Mouse (Mus musculus): Measurements from ENCODE around the gene Fam124a. TPM values are rescaled to one million over a fixed set of nuclear protein-coding genes. Genes with fewer than 3 reads are reported as not detected.

Fam124a gene
- polyA plus RNA-seq, 1 experiment from 2014 or later, result 3.1 TPM

DNA sequence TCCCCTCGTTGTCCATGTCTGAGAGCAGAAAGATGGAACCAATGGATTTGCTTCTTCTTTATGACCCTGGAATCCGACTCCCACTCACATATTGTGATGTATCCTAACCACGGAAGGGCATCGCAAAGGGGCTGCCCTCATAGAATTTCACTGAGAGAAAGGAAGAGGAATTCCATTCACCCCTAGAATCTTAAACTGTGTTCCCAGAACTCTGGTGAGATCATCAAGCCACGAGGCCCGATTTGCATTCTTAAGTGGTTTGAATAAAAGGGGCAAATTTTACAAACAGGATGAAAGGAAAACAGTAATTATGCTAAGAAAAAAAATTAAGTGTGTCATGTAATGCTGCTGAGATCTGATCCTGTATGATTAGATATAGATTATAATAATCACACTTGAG is 19.4 kb downstream of the Fam124a start:
- no peak for ATAC-seq (ENCODE audit: insufficient number of reproducible peaks, low FRiP score)
- H3K9ac ChIP-seq, result no peak overlapping the region
- WGBS, result 72% methylated on average over 6 of the region's 6 CpGs

DNA sequence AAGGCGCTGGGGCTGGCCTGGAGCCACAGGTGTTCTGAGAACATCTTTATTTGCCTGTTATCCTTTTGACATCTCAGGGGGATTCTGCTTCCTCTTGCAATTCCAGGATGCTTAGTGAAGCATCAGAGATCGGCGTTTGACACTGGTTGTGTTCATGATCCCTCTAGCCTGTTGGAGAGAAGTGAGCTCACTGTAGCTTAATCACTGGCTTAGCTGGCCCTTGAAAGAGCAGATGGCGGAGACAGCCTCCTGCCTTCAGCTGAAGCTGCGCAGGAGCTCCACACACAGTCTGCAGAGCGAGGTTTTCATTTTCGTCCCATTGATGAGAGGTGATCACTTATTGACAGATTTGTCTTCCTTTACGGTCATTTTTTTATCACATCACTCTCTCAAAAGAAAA is 20.3 kb downstream of the Fam124a start:
- Histone ChIP-seq H3K4me2 (no peak overlapping the region), H3K9ac (no peak overlapping the region), H3K27me3 (replicated peaks) (0 out of 2 replicates have a peak, but pooled peaks cover 5% of the 10 kb centered on the region), H3K9me3 (replicated peaks) (no peaks in the 10 kb centered on the region), H3K4me1 (replicated peaks) (peaks cover 6% of the 10 kb centered on the region; the same call in 1 of the 2 replicates), H3K4me3 (no peak overlapping the region), H3K36me3 (no peaks in the 10 kb centered on the region), H3K27ac (ENCODE audit: poor library complexity, severe bottlenecking) (no peak overlapping the region)
- ATAC-seq (ENCODE audit: insufficient number of reproducible peaks, low FRiP score), result no peak
- WGBS, result 64% methylated on average over 8 of the region's 8 CpGs

More for the DNA sequence above, 19.4 kb downstream of the Fam124a start:
- H3K27me3 ChIP-seq (replicated peaks), result 0 out of 2 replicates have a peak, but pooled peaks cover 5% of the 10 kb centered on the region
- H3K4me1 ChIP-seq (replicated peaks), result peaks cover 13% of the 10 kb centered on the region; the same call in 1 of the 2 replicates
- H3K4me3 ChIP-seq, result no peak overlapping the region
- H3K9me3 ChIP-seq (replicated peaks), result no peaks in the 10 kb centered on the region
- H3K36me3 ChIP-seq, result no peaks in the 10 kb centered on the region
- H3K27ac ChIP-seq (ENCODE audit: poor library complexity, severe bottlenecking), result no peak overlapping the region
- H3K4me2 ChIP-seq, result no peak overlapping the region

DNA sequence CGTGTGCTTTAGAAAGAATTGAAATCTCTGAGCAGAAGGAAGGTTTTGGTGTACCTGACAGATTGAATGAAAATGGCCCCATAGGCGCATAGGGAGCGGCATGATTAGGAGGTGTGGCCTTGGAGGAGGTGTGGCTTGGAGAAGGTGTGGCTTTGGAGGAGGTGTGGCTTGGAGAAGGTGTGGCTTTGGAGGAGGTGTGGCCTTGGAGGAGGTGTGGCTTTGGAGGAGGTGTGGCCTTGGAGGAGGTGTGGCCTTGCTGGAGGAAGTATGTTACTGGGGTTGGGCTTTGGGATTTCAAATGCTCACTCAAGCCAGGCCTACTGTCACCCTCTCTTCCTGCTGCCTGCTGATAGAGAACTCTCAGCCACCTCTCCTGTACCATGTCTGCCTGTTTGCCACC is 25.4 kb downstream of the Fam124a start:
- no peak for ATAC-seq (ENCODE audit: insufficient number of reproducible peaks, low FRiP score)

DNA sequence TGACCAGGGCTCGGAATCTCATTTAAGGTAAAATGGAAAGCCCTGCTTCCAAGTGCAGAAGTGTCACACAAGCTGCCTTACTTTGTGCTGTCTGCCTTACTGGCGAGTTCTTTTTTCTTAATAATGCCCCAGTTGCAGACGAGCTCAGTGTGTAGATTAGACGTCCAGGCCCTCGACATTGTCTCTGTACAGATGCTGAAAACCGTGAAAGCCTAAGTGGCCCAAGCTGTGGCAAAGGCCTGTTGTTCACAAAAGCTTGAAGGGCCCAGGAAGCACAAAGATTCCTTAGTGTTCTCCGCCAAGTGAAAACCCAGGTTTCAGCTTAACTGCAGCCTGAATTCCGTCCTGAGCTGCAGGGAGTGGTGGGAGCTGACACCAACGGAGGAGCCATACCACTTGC is 26.2 kb downstream of the Fam124a start:
- H3K9me3 ChIP-seq (replicated peaks), result no peaks in the 10 kb centered on the region
- H3K4me3 ChIP-seq, result no peak overlapping the region
- H3K4me1 ChIP-seq (replicated peaks), result 0 out of 2 replicates have a peak, but pooled peaks cover 3% of the 10 kb centered on the region
- no peak overlapping the region for H3K27ac ChIP-seq (ENCODE audit: poor library complexity, severe bottlenecking)
- ATAC-seq (ENCODE audit: insufficient number of reproducible peaks, low FRiP score), result no peak
- H3K9ac ChIP-seq, result no peak overlapping the region
- WGBS, result 71% methylated on average over 9 of the region's 9 CpGs
- peaks cover 15% of the 10 kb centered on the region; the same call in 1 of the 2 replicates for H3K27me3 ChIP-seq (replicated peaks)
- H3K4me2 ChIP-seq, result no peak overlapping the region
- H3K36me3 ChIP-seq, result no peaks in the 10 kb centered on the region

More for the DNA sequence above, 25.4 kb downstream of the Fam124a start:
- Histone ChIP-seq H3K4me3 (no peak overlapping the region), H3K9ac (no peak overlapping the region), H3K4me1 (replicated peaks) (0 out of 2 replicates have a peak, but pooled peaks cover 3% of the 10 kb centered on the region), H3K27me3 (replicated peaks) (peaks cover 9% of the 10 kb centered on the region; the same call in 1 of the 2 replicates), H3K9me3 (replicated peaks) (no peaks in the 10 kb centered on the region), H3K36me3 (no peaks in the 10 kb centered on the region), H3K27ac (ENCODE audit: poor library complexity, severe bottlenecking) (no peak overlapping the region), H3K4me2 (no peak overlapping the region)
- 90% methylated on average over 3 of the region's 3 CpGs for WGBS

DNA sequence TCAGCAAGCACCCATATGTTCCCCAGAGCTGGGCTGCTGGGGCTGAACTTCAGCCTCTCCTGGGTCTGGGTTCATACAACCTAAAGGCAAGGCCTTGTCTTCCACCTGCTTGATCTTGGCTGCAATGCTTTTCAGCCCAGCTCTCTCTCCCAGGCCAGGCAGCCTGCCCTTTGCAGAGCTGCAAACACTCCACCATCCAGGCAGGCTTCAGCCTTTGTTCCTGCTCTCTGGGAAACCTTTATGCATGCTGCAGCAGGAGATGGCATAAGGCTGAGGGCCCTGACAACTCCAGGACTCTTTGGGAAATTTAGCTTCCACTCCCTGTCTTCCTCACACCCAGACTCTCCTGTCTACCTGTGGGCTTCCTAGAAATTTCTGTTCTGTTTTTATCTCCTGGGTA is 29.1 kb downstream of the Fam124a start:
- Histone ChIP-seq H3K4me3 (no peak overlapping the region), H3K4me2 (no peak overlapping the region), H3K36me3 (no peaks in the 10 kb centered on the region), H3K9ac (no peak overlapping the region), H3K4me1 (replicated peaks) (0 out of 2 replicates have a peak, but pooled peaks cover 3% of the 10 kb centered on the region), H3K27me3 (replicated peaks) (peaks cover 26% of the 10 kb centered on the region), H3K27ac (ENCODE audit: poor library complexity, severe bottlenecking) (no peak overlapping the region), H3K9me3 (replicated peaks) (no peaks in the 10 kb centered on the region)
- ATAC-seq (ENCODE audit: insufficient number of reproducible peaks, low FRiP score), result no peak

DNA sequence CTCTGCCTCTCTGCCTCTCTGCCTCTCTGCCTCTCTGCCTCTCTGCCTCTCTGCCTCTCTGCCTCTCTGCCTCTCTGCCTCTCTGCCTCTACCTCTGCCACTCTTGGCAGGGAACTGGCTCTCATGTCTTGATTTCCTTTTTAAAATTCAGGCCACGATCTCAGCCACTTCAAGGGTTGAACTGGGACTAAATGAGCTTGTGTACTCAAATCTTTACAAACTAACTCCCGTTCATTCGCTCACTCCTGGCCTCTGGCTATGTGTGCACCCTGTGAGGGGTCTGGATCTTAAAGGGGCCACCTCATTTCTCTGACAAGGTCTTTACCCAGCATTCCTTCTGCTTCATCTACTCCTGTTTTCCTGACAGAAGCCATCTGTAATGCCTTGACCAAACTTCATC is 29.8 kb downstream of the Fam124a start:
- Histone ChIP-seq H3K9me3 (replicated peaks) (no peaks in the 10 kb centered on the region), H3K4me3 (no peak overlapping the region), H3K27me3 (replicated peaks) (peaks cover 26% of the 10 kb centered on the region), H3K4me1 (replicated peaks) (0 out of 2 replicates have a peak, but pooled peaks cover 3% of the 10 kb centered on the region), H3K27ac (ENCODE audit: poor library complexity, severe bottlenecking) (no peak overlapping the region), H3K9ac (no peak overlapping the region), H3K36me3 (no peaks in the 10 kb centered on the region), H3K4me2 (no peak overlapping the region)
- 49% methylated on average over 3 of the region's 3 CpGs for WGBS
- no peak for ATAC-seq (ENCODE audit: insufficient number of reproducible peaks, low FRiP score)

DNA sequence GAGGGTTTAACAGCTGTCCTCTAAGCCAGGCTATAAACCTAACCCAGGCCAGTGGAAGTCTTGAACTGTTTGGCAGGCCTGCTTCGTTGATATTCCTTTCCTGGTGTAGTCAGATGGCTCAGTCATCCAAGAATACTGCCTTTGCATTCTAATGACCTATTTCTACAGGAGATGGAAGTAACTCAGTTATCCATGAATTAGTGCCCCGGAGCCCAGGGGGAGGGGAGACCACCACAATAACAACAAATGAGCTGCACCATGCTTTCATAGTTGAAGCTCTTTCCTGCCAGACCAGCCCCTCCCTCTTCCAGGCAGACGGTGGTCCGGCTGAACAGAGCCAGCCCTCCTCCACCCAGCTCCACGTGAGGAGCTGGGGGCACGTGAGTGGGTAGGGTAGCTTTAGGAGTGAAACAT is 44.6 kb downstream of the Fam124a start:
- 75% methylated on average over 6 of the region's 6 CpGs for WGBS
- no peaks in the 10 kb centered on the region for H3K27me3 ChIP-seq (replicated peaks)
- H3K4me3 ChIP-seq, result no peak overlapping the region
- H3K36me3 ChIP-seq, result no peaks in the 10 kb centered on the region
- H3K4me1 ChIP-seq (replicated peaks), result peaks cover 5% of the 10 kb centered on the region; the same call in 1 of the 2 replicates
- no peak overlapping the region for H3K27ac ChIP-seq (ENCODE audit: poor library complexity, severe bottlenecking)
- H3K9me3 ChIP-seq (replicated peaks), result peaks cover under 1% of the 10 kb centered on the region; the same call in 1 of the 2 replicates
- no peak overlapping the region for H3K4me2 ChIP-seq
- no peak for ATAC-seq (ENCODE audit: insufficient number of reproducible peaks, low FRiP score)
- H3K9ac ChIP-seq, result no peak overlapping the region

DNA sequence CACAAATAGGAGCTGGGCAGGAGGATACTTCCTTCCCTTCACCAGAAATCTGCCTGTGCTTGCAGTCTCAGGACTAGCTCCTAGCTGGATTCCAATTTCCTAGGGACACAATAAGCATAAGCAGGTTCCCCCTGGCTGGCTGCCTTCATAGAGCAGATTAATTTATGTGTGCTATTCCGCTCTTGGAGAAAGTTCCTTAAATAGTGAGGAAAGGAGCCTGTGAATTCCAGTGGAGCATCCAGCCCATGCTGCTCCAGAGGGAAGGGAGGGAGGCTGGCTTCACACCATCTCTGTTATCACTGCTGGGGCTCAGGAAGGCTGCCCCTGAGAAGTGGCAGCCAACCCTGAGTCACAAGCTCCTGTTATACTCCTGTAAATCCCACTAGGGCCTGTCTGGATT is 46.7 kb downstream of the Fam124a start:
- H3K4me1 ChIP-seq (replicated peaks), result peaks cover 5% of the 10 kb centered on the region; the same call in 1 of the 2 replicates
- H3K4me2 ChIP-seq, result no peak overlapping the region
- no peak for ATAC-seq (ENCODE audit: insufficient number of reproducible peaks, low FRiP score)
- no peak overlapping the region for H3K4me3 ChIP-seq
- H3K9me3 ChIP-seq (replicated peaks), result no peaks in the 10 kb centered on the region
- no peaks in the 10 kb centered on the region for H3K27me3 ChIP-seq (replicated peaks)
- 50% methylated on average over 1 of the region's 1 CpGs for WGBS
- H3K9ac ChIP-seq, result no peak overlapping the region
- no peak overlapping the region for H3K27ac ChIP-seq (ENCODE audit: poor library complexity, severe bottlenecking)
- no peaks in the 10 kb centered on the region for H3K36me3 ChIP-seq

DNA sequence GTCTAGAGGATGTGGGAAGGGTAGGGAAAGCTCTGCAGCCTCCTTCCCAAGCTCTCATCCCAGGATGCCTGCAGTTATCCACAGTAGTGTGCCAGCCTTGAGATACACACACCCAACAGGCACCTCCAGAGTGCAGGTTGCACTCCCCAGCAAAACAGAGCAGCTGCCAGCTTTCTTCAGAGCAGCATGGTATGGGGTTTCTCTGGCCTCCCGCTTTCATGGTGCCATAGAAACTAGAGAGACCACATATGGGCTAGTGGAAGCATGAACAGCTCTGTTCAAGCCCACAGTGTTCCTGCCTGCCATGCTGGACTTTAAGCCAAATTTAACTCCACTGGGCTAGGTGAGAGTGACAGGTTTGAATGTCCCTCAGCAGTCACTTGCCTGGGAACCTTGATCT is 47.3 kb downstream of the Fam124a start:
- Histone ChIP-seq H3K9me3 (replicated peaks) (no peaks in the 10 kb centered on the region), H3K4me2 (no peak overlapping the region), H3K4me1 (replicated peaks) (peaks cover 5% of the 10 kb centered on the region; the same call in 1 of the 2 replicates), H3K27me3 (replicated peaks) (no peaks in the 10 kb centered on the region), H3K9ac (no peak overlapping the region), H3K27ac (ENCODE audit: poor library complexity, severe bottlenecking) (no peak overlapping the region), H3K36me3 (no peaks in the 10 kb centered on the region), H3K4me3 (no peak overlapping the region)
- no peak for ATAC-seq (ENCODE audit: insufficient number of reproducible peaks, low FRiP score)
- 82% methylated on average over 1 of the region's 1 CpGs for WGBS

DNA sequence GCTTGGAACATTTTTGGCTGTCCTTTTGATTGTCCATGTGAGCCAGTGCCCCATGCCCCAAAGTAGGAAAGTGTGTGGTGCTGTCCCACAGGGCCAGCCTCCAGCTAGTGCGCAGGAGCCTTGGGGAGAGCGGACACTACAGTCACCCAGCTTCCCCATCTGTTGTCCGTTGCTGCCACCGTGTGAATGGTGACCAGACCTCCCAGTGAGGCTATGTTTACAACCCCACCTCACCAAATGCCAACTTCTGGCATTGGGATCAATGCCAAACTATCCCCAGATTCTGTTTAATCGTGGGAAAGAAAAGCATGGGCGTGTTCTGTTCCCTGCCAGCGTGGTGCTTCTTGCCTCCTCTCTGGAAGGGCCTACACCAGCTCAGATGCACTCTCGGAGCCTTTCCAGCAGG is 52.3 kb downstream of the Fam124a start:
- Histone ChIP-seq H3K27ac (ENCODE audit: poor library complexity, severe bottlenecking) (no peak overlapping the region), H3K27me3 (replicated peaks) (no peaks in the 10 kb centered on the region), H3K9ac (no peak overlapping the region), H3K9me3 (replicated peaks) (no peaks in the 10 kb centered on the region), H3K4me2 (no peak overlapping the region), H3K4me1 (replicated peaks) (no peaks in the 10 kb centered on the region; the same call in 1 of the 2 replicates), H3K36me3 (no peaks in the 10 kb centered on the region), H3K4me3 (no peak overlapping the region)
- ATAC-seq (ENCODE audit: insufficient number of reproducible peaks, low FRiP score), result no peak
- WGBS, result 64% methylated on average over 8 of the region's 8 CpGs

DNA sequence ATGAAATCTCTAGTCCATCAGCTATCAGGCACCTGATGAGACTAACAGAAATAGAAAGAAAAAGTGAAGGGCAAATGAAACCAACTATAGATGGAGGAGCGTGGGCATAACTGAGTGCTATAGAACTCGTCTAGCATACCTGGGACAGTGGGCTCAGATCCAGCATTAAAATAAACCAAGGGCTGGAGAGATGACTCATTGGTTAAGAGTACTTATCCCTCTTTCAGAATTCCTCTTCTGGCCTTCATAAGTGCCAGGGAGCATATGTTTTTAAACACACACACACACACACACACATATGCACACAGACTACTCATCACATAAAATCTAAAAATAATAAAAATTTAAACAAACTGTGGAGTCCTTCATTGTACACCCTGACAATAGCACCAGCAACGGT is 54.4 kb downstream of the Fam124a start:
- Histone ChIP-seq H3K36me3 (no peaks in the 10 kb centered on the region), H3K4me1 (replicated peaks) (no peaks in the 10 kb centered on the region), H3K9ac (no peak overlapping the region), H3K4me3 (no peak overlapping the region), H3K9me3 (replicated peaks) (no peaks in the 10 kb centered on the region), H3K4me2 (no peak overlapping the region), H3K27ac (ENCODE audit: poor library complexity, severe bottlenecking) (no peak overlapping the region), H3K27me3 (replicated peaks) (no peaks in the 10 kb centered on the region)
- no peak for ATAC-seq (ENCODE audit: insufficient number of reproducible peaks, low FRiP score)
- 70% methylated on average over 3 of the region's 3 CpGs for WGBS

DNA sequence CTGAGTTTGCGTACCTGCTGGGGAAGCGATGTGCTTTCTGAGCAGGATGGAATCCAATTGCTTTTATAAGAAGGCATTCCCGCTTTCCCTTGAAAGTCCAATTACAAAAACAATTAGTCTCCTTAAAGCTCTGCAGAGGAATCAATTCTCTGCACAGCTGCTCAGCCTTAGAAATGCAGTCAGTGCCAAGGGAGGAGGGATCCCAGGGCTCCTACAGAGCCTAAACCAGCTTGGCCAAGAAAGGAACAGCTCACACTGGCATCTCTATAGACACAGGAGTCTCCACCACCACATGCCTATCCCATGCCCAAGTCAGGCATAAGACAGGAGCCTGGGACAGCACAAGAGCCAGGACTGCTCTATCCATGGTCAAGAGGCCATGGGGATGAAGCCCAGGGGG is 66.9 kb downstream of the Fam124a start:
- H3K4me3 ChIP-seq, result no peak overlapping the region
- no peaks in the 10 kb centered on the region for H3K4me1 ChIP-seq (replicated peaks)
- no peaks in the 10 kb centered on the region for H3K36me3 ChIP-seq
- WGBS, result 81% methylated on average over 3 of the region's 3 CpGs
- H3K27ac ChIP-seq (ENCODE audit: poor library complexity, severe bottlenecking), result no peak overlapping the region
- no peak overlapping the region for H3K4me2 ChIP-seq
- no peak overlapping the region for H3K9ac ChIP-seq
- peaks cover 6% of the 10 kb centered on the region; the same call in 1 of the 2 replicates for H3K9me3 ChIP-seq (replicated peaks)
- ATAC-seq (ENCODE audit: insufficient number of reproducible peaks, low FRiP score), result no peak
- H3K27me3 ChIP-seq (replicated peaks), result no peaks in the 10 kb centered on the region
